Mouse (Mus musculus) lung, embryonic 16.5 days (tissue): ENCODE results near the gene Rhox2g. TPM values are rescaled to one million over a fixed set of nuclear protein-coding genes. Genes with fewer than 3 reads are reported as not detected.

ENCODE experiments used
- polyA plus RNA-seq: library from polyadenylated mRNA; unstranded; fragments of >200 nt; fragmentation: Nextera tagmentation; extraction: Ambion mirVana; gene quantifications from 2 replicates; pipeline ENCODE4 v1.2.1, GENCODE M21; 2015

Gene Rhox2g
- polyA plus RNA-seq, 1 experiment from 2014 or later: not detected

Other genes starting within 250 kb of the Rhox2g start
- gene Rhox2b, start 231.4 kb downstream of the Rhox2g start, polyA plus RNA-seq: not detected in 2 replicates
- 0.30 TPM in 1 of 2 replicates, not detected in the other for gene Rhox4b, start 211.0 kb downstream of the Rhox2g start, polyA plus RNA-seq
- not detected in 2 replicates for gene Rhox2c, start 189.8 kb downstream of the Rhox2g start, polyA plus RNA-seq
- gene Rhox3c, start 184.9 kb downstream of the Rhox2g start, polyA plus RNA-seq: not detected in 2 replicates
- gene Rhox4c, start 163.1 kb downstream of the Rhox2g start, polyA plus RNA-seq: not detected in 2 replicates
- not detected in 2 replicates for gene Rhox2d, start 150.0 kb downstream of the Rhox2g start, polyA plus RNA-seq
- gene Rhox4d, start 129.1 kb downstream of the Rhox2g start, polyA plus RNA-seq: not detected in 2 replicates
- not detected in 2 replicates for gene Rhox2e, start 113.0 kb downstream of the Rhox2g start, polyA plus RNA-seq
- gene Rhox3e, start 101.5 kb downstream of the Rhox2g start, polyA plus RNA-seq: not detected in 2 replicates
- not detected in 2 replicates for gene Rhox4e, start 86.1 kb downstream of the Rhox2g start, polyA plus RNA-seq
- not detected in 2 replicates for gene Rhox2f, start 72.1 kb downstream of the Rhox2g start, polyA plus RNA-seq
- not detected in 2 replicates for gene Rhox3f, start 62.5 kb downstream of the Rhox2g start, polyA plus RNA-seq
- gene Rhox4f, start 35.8 kb downstream of the Rhox2g start, polyA plus RNA-seq: not detected in 2 replicates
- not detected in 2 replicates for gene Rhox3g, start 14.9 kb downstream of the Rhox2g start, polyA plus RNA-seq
- gene Rhox4g, start 7.9 kb upstream of the Rhox2g start, polyA plus RNA-seq: not detected in 2 replicates
- gene Rhox3h, start 25.3 kb upstream of the Rhox2g start, polyA plus RNA-seq: not detected in 2 replicates
- gene Rhox2h, start 29.8 kb upstream of the Rhox2g start, polyA plus RNA-seq: not detected in 2 replicates
- gene Rhox5, start 161.4 kb upstream of the Rhox2g start, polyA plus RNA-seq: 3.1 and 3.2 TPM in 2 replicates
- not detected in 2 replicates for gene Rhox6, start 183.4 kb upstream of the Rhox2g start, polyA plus RNA-seq
- not detected in 2 replicates for gene Rhox7a, start 188.2 kb upstream of the Rhox2g start, polyA plus RNA-seq
- gene Rhox8, start 235.5 kb upstream of the Rhox2g start, polyA plus RNA-seq: not detected in 2 replicates